Mouse (Mus musculus) CD4-positive, CD25-positive, alpha-beta regulatory T cell, adult 2 months (primary cell): ENCODE data around the gene Lce3d.

ENCODE experiments used
- DNase-seq: peaks from one replicate; pipeline ENCODE4 v3.0.0-alpha.2; 2012; ENCODE audit warnings: low read depth, low spot score

Gene Lce3d

GRCm38 (mm10) chr3:92957090-92957489 lies at the start of gene Lce3d:
Lce3d (plus strand) TSS chr3:92957390.
- no peak for DNase-seq

GRCm38 (mm10) chr3:92907571-92907970 lies 49.6 kb upstream of the Lce3d start:
- peak; percentile 3 for DNase-seq

GRCm38 (mm10) chr3:92920364-92920763 lies 36.8 kb upstream of the Lce3d start:
- DNase-seq = no peak

GRCm38 (mm10) chr3:92926130-92926529 lies 31.1 kb upstream of the Lce3d start, which contains the start of gene Lce3a:
Lce3a (minus strand) TSS chr3:92926230.
- DNase-seq = no peak

GRCm38 (mm10) chr3:92932679-92933078 lies 24.5 kb upstream of the Lce3d start, which contains the start of gene Lce3b:
Lce3b (plus strand) TSS chr3:92932979.
- DNase-seq = no peak

GRCm38 (mm10) chr3:92944186-92944585 lies 13.0 kb upstream of the Lce3d start, which contains the start of gene Lce3c:
Lce3c (plus strand) TSS chr3:92944486.
- no peak for DNase-seq

- DNase-seq = no peak
Measured at GRCm38 (mm10) chr3:92966761-92967160, 9.6 kb downstream of the Lce3d start, which contains the start of gene Lce3e. Lce3e (plus strand) TSS chr3:92967061.

GRCm38 (mm10) chr3:92978484-92978883 lies 21.3 kb downstream of the Lce3d start:
- DNase-seq = no peak

- no peak for DNase-seq
Measured at GRCm38 (mm10) chr3:92991926-92992325, 34.7 kb downstream of the Lce3d start, which contains the start of gene Lce3f. Lce3f (plus strand) TSS chr3:92992226.

- peak; percentile 16 for DNase-seq
Measured at GRCm38 (mm10) chr3:92998691-92999090, 41.5 kb downstream of the Lce3d start.

GRCm38 (mm10) chr3:93000621-93001020 lies 43.4 kb downstream of the Lce3d start:
- no peak for DNase-seq

- no peak for DNase-seq
Measured at GRCm38 (mm10) chr3:93002843-93003242, 45.7 kb downstream of the Lce3d start.
